Mouse (Mus musculus) liver, postnatal 0 days (tissue): ENCODE results near the gene Tmem269.

Experiments used
- CTCF ChIP-seq: sonication (generic); IDR thresholded peaks from 2 replicates; pipeline ENCODE4 v1.5.1; 2016; ENCODE audit warnings: antibody characterized with exemption, low read depth
- EP300 ChIP-seq: IDR thresholded peaks from 2 replicates; pipeline ENCODE4 v1.6.1; 2016; ENCODE audit warnings: antibody characterized with exemption, low read depth, mild to moderate bottlenecking

DNA sequence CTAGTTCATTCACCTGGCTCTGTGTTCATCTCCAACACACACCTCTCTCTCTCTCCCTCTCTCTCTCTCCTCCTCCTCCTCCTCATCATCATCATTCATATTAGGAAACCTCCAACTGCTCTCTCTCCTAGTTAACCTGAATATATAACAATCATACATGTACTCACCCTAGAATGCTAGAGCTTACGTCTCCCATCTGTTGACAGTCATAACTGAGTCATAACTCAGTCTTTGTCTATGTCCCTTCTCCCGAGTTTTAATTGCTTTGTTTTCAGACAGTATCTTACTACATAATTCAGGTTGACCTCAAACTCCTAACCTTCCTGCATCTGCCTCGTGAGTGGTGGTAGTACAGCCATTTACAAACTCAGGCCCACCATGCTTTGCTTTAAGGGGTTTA, 26.7 kb downstream of the Tmem269 start:
- TF ChIP-seq EP300 (no peak), CTCF (no peak)
